Mouse (Mus musculus) kidney, postnatal 4 days (tissue): ENCODE results near the gene Tmem59l.

ENCODE experiments used
- DNase-seq, 2 experiments: peaks; one replicate each; pipeline ENCODE4 v3.0.0; 2021; ENCODE audit warnings: mixed read lengths in 2 of 2

Tmem59l gene

GRCm38 (mm10) chr8:70487993-70488796 lies 1.0 kb upstream of the Tmem59l start:
- DNase-seq: peak; percentile 57 to 70

DNA sequence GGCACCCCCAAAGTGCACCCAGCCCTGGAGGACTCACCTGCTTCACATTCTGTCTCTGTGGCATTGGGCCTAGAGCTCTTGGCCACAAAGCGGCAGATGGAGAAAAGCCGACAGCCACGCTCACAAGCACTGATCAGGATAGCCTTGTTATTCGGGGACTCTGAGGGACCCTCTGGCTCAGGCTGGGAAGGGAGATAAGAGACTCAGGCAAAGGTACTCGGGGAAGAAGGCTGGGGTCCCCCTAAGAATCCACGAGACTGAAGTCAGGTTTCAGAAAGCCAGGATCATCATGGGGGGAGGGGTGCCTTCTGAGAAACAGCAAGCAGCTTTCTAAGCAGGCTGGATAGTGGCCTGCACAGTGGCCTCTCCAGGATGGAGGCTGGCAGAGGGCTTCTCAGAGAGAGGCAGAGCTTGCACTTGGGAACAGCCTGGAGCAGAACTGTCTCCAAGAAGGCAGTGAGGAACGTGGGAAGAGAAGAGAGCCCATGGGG lies 922 bp downstream of the Tmem59l start:
- DNase-seq: no peak

GRCm38 (mm10) chr8:70482943-70483342 lies 4.2 kb downstream of the Tmem59l start:
- DNase-seq: no peak

DNA sequence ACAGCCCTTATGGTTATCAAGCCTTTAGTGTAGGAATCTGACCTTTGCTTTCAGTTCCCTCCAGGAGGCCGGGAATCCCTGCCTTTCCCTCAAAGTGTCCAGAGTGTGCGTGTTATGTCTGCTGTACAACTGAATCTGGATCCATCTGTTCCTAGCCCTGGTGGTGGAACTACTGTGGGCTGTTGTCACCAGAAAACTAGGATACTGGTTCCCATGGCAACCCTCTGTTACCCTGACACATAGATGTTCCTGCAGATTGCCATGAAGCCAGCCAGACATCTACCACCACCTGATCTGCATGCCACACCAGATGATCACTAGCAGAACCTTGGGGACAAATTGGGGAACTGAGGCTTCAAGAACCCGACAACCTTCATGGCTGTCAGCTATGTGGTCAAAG lies 5.2 kb downstream of the Tmem59l start:
- no peak for DNase-seq

DNA sequence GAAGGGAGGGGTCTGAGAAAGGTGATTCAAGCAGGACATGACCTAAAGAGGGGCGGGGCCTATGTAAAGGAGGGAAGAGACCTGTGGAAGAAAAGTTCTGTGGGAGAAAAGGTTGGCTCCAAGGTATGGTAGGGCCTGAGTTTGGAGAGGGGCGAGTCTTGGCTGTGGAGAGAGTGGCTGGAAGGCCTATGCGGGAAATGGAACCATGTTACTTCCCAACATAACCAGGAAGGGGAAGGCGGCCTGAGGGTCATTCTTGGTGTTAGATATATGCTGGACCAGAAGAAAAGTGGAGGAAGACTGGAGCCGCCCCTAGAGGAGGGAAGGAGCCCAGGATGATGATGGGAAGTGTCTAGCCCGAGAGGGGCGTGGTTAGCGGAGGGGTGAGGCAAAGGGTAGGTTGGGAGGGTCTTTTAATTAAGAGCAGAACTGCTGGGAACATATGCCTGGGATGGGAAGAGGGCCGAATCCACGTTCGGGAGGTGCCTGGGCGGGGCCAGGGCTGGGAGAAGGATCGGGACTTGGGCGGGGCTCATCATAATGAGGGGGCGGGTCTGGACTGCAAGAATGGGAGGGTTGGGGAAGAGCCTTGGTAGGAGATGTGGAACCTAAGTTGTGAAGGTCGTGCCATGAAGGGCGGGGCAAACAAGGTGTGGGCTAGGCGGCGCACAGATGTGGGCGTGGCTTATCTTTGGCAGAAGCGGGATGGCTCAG lies 9.7 kb downstream of the Tmem59l start:
- peak; percentile 64 to 73 for DNase-seq

DNA sequence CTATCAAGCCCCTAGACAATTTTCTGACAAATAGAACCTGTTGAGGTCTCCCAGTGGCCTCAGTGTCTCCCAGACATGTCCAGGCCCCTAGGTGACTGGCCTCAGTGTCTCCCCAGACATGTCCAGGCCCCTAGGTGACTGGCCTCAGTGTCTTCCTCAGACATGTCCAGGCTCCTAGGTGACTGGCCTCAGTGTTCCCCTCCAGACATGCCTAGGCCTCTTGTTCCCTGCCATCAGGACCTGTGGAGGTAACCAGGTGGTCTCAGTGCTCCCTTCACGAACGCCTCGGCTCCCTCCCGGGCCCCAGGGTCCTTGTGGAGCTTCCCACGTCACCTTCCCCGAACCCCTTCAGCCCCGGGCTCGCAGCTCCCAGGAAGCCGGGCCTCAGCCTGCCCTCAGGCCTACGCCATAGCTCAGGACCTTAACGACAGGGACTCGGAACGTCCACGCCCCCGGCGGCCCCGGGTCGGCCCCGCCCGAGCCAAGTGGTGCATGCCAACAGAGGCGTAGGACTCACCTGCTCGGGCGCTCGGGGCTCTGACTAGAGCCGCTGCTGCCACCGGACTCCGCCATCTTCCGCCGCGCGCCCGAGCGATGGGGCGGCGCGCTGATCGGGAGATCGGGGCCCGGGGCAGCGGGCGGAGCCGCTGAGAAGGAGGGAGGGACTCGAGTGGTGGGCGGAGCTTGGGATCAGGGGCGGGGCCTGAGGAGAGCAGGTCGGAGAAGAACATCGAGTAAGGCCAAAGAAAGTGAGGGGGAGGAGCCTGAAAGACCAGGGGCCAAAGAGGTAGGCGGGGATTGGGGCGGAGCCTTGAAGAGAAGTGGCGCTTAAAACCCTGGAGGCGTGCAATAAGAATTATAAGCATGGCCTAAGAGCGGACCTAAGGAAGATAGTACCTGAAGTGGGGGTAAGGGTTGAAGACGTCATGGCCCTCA lies 10.6 kb downstream of the Tmem59l start, which contains the start of gene Klhl26:
Gene Klhl26, minus strand, starts transcription at position 636 of the 936 bp plus-strand sequence.
- DNase-seq: peak; percentile 99

DNA sequence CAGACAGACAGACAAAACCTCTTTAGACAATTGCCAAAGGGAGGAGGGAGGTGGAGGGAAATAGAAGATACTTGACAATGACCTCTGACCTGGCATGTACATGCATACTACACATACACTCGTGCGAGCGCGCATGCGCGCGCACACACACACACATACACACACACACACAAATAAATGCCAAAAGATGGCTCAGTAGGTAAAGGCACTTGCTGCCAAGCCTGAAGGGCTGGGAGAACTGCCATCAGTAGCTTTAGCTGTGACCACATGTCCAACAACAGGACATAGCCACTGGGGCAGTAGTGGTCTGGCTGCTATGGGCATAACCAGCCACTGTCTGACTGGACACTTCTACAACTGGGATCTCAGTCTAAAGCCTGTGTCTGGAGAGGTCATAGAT lies 15.3 kb downstream of the Tmem59l start:
- no peak for DNase-seq

DNA sequence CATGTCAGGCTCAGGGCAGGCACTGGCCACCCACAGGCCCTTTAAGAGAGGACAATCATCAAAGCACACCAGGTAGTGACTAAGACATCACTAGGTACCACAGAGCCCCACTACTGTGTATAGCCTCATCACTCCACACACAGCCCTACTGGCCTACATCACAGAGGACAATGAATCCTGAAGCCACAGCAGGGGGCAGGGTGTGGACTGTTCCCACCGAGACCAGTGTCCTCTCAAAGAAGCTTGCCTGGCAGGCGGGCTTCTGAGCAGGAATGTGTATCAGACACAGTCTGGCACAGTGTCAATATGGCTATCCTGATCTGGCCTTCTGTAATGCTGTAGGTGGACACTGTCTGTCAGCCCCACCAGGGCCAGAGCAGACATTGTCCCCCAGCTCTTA lies 17.2 kb downstream of the Tmem59l start:
- no peak for DNase-seq

DNA sequence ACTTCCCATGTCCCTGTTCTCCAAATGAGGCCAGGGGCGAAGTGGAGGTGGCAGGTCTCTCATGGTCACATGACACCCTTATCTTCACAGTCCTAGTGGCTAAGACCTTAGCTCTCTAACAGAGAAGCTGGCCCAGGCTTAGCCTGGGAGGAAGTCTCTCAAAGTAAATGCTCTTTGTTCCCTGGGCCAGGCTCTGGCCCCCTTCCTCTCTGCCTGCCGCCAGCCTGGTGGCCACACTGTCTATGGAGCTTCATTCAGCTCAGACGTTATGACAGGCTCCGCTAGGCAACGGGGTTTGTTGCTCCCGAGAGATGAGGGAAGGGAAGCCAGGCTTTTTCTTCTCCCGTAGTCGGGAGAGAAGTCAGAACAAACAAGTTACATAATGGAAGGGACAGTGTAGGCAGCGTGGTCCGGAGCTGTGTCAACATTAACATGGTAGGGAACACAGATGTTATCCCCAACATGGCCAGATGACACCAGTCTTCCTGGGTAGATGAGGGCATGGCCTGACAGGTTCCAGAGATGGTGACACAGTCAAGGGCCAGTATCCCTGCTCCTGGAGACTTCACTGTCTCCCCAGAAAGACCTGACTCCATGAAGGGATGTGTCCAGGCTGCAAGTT lies 17.8 kb downstream of the Tmem59l start:
- no peak for DNase-seq

DNA sequence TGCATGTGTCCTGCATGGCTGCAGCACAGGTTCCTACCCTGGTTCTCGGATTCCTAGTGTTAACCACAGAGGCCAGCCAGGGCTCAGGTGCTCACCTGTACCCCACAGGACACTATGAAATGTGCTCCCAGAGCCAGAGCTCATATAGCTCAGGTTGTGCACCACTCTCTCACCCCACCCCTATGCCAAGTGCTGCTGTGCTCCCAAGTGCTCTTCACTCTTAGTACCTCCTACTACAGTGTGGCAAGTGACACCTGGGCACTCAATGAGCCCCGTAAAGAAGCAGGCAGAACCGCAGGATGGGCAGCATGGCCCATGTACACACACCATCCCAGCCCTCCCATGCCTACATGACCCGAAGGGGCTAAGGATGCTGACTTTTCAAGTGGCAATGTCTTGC lies 18.4 kb downstream of the Tmem59l start:
- no peak for DNase-seq

GRCm38 (mm10) chr8:70467907-70468306 lies 19.3 kb downstream of the Tmem59l start:
- DNase-seq: no peak

- DNase-seq: peak in 1 of 2 experiments; percentile 38
Observed at GRCm38 (mm10) chr8:70467229-70467725, 19.9 kb downstream of the Tmem59l start.

DNA sequence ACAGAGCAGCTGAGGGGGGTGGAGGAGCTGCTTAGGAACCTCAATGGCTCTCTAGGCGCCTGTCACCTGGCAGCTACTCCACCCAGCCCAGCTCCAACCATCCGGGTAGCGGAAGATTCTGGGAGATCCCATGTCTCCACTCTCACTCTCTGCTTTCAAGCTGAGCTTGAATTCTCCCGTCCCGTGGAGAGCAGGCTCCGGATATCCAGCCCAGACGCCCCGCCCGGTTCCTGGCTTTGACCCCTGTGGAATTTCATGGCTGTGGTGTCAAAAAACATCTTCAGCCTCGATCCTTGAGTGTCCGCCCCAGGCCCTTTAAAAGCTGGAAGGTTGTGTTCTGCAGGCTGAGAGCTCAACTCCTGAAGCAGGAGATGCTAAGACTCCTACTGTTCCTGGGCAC lies 20.4 kb downstream of the Tmem59l start:
- peak; percentile 58 to 65 for DNase-seq

- DNase-seq: no peak
Observed at GRCm38 (mm10) chr8:70466305-70466704, 20.9 kb downstream of the Tmem59l start.

DNA sequence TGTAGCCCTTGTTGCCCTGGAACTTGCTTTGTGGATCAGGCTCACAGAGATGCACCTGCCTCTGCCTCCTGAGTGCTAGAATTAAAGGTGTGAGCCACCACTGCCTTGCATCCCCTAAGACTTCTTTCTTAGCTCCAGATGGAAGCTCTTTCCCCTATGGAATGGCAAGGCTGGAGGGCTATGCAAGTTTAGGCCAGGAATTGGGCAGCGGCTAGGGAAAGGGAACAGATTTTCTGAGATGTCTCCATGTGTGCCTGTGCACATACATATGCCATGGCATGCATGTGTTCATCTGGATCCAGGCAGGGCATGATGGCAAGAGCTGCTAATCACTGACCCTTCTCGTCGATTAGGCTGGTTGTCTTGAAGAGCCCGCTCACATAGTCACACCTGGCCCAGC lies 21.5 kb downstream of the Tmem59l start:
- no peak for DNase-seq

DNA sequence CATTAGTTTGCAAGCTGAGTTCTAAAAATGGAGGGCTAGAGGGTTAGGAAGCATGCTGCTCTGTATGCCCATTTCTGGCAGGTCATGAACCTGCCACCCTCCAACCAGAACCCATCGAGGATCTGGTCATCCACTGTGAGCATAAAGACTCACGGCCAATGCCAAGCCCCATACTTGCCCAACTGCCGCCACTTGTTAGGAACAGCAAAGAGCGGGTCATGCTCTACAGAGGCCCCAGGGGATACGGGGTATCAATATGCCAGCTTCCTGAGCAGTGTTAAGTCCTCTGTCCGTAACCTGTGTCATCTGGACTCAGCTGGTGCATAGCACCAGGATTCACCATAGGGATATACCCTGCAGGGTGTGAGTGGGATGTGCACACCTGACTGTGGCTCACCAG lies 23.0 kb downstream of the Tmem59l start:
- DNase-seq: no peak

DNA sequence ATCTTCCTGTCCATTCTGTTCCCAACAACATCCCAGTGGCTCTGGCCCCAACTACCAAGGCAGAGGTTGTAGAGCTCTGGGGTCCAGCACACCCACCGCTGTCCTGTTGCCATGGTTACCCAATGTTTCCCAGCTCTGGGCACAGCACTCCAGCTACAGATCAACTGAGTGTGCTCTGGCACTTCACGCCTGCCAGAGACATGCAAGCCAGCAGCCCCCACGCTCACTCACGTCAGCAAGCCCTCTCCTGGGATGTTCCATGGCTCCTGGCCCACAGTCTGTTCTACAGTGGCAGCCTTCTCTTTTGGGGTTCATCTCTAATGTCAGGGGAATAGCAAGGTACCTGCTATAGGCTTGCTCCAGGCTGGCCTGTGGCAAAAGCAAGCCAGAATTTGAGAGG lies 23.9 kb downstream of the Tmem59l start:
- DNase-seq: no peak

GRCm38 (mm10) chr8:70462516-70462813 lies 24.7 kb downstream of the Tmem59l start:
- DNase-seq: no peak

DNA sequence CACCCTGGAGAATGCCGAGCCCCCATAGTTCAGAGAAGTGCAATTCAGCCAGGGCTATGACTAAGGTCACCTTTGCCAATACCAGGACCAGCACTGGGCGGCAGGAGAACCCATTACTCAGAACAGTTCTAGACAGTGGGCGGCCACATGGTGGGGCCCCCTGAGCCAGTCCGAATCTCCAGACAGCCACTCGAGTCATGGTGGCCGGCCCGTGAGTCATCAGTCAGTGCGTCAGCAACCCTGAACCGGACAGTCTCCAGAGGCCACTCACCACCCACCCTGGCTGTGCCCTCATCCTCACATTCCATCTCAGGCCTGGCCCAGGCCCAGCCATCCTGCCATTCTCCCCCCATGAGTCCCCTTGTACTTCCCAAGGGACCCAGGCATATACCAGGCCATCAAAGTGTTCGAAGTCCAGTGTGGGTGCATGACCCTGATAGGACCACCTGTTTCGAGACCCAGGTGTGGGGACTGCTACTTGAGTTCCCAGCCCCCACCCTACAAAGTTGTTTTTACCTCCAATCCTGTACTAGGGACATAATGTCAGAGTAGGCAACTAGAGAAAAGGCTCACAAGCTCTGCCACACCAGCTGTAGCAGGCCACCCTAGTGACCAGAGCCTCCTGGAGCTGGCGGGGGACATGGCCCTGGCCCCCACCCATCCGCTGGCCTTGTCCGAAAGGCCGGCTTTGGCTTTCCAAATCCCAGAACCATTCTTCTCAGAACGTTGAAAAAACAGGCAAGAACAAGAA lies 25.2 kb downstream of the Tmem59l start:
- no peak for DNase-seq

- no peak for DNase-seq
Observed at GRCm38 (mm10) chr8:70460606-70461005, 26.6 kb downstream of the Tmem59l start.

DNA sequence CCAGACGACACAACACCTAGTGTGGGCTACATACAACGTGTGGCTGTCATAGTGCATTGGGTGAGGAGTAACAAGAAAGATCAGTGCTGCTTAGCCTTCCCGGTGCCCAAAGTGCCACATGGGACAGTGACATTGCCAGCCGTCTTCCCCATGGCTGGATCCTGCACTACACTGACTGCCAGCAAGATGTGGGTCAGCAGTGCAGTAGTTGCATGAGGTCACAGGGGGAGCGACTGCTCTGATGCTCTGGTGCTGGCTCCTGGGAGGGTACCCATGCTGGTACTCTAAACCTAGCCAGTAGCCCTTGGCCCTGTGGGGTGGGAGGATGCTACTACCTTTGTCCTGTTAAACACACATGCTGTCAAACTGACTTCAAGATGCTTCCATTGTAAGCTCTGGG lies 27.0 kb downstream of the Tmem59l start:
- DNase-seq: no peak

GRCm38 (mm10) chr8:70459636-70460035 lies 27.5 kb downstream of the Tmem59l start:
- no peak for DNase-seq
